9 mouse cellular contexts compared by ENCODE assay signal in the genomic region with DNA sequence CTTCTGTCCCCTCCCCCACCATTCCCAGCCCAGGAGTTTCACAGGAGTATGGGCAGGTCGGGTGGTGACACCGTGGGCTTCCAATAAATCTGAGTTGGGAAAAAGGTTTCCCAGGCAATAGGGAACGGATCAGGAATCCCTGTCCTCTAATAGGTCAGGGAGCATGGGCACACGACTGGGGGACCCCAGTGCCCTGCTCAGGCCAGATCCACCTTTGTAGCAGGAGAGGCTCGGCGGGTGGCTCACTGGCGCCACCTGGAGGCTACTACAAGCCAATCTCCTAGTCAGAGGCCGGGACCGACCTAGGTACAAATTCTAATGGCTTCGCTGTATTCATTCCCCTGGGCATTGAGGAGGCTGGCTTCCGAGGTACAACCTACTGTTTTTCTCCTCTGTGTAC. TPM values are rescaled to one million over a fixed set of nuclear protein-coding genes. Genes with fewer than 3 reads are reported as not detected.
DNase-seq lines count a peak whose midpoint lies in the region; ATAC-seq and TF ChIP-seq lines count a peak whose summit lies in the region.
"Had no signal": no experiment of that assay in that cellular context is flagged by ENCODE, and none has a peak within 500 bp of the region (broad histone marks: within the 10 kb centered on the region; RNA-seq: fewer than 3 reads in every experiment).

No protein-coding gene starts in this region.

- 2% methylated on average over 11 of the region's 11 CpGs for WGBS in embryonic facial prominence, embryonic 14.5 days
- WGBS in heart, postnatal 0 days, result 4% methylated on average over 11 of the region's 11 CpGs
- 5% methylated on average over 11 of the region's 11 CpGs for WGBS in lung, embryonic 15.5 days

- no peak for TF ChIP-seq EP300 in heart, postnatal 0 days (IDR thresholded peaks at IDR 0.05; ENCODE audit: low read depth)

- H3K9ac ChIP-seq in embryonic facial prominence, embryonic 14.5 days (ENCODE audit: low read depth, low read length), result no peak overlapping the region
- no peak overlapping the region for H3K9ac ChIP-seq in heart, postnatal 0 days (replicated peaks; ENCODE audit: low read depth, low read length)
- H3K9ac ChIP-seq in lung, embryonic 15.5 days, result no peak overlapping the region

- peak; percentile 84 for TF ChIP-seq CTCF in heart, postnatal 0 days (IDR thresholded peaks at IDR 0.05; ENCODE audit: low read depth)

- ATAC-seq in embryonic facial prominence, embryonic 14.5 days (ENCODE audit: low read depth), result no peak
- peak; percentile 79; the same call in 1 of the 2 replicates for ATAC-seq in heart, postnatal 0 days (ENCODE audit: insufficient read depth, low read depth)
- ATAC-seq in lung, embryonic 15.5 days (ENCODE audit: borderline replicate concordance, extremely low read depth, low FRiP score, low TSS enrichment), result peak; percentile 33; the same call in 1 of the 2 replicates
- peak; percentile 79 for ATAC-seq in neutrophil, adult 5-6 weeks (ENCODE audit: extremely low read depth, insufficient number of reproducible peaks, low FRiP score, poor library complexity, severe bottlenecking)

- no peaks in the 10 kb centered on the region for H3K4me1 ChIP-seq in embryonic facial prominence, embryonic 14.5 days (ENCODE audit: control insufficient read depth, insufficient read depth, low read length)
- H3K4me1 ChIP-seq in heart, postnatal 0 days (ENCODE audit: control insufficient read depth, insufficient read depth), result no peaks in the 10 kb centered on the region
- peaks cover 3% of the 10 kb centered on the region; the same call in 1 of the 2 replicates for H3K4me1 ChIP-seq in lung, embryonic 15.5 days

- no peak overlapping the region for H3K27ac ChIP-seq in embryonic facial prominence, embryonic 14.5 days (replicated peaks; ENCODE audit: low read depth, low read length)
- no peak overlapping the region; the same call in 1 of the 2 replicates for H3K27ac ChIP-seq in heart, postnatal 0 days (ENCODE audit: low read depth)
- no peak overlapping the region for H3K27ac ChIP-seq in lung, embryonic 15.5 days

- H3K4me3 ChIP-seq in embryonic facial prominence, embryonic 14.5 days (ENCODE audit: low read depth, low read length), result no peak overlapping the region
- H3K4me3 ChIP-seq in heart, postnatal 0 days (ENCODE audit: low read depth, low read length), result no peak overlapping the region
- H3K4me3 ChIP-seq in lung, embryonic 15.5 days, result no peak overlapping the region
- H3K4me3 ChIP-seq: erythroblast, embryonic 14.5 days had no signal

- peak; percentile 85 for DNase-seq in CD4-positive, CD25-positive, alpha-beta regulatory T cell, adult 2 months (ENCODE audit: low read depth, low spot score)
- peak; percentile 87 for DNase-seq in adrenal gland, postnatal 10 days
- DNase-seq in embryonic facial prominence, embryonic 14.5 days (ENCODE audit: low spot score), result peak; percentile 64
- peak; percentile 69 for DNase-seq in heart, postnatal 0 days (ENCODE audit: low spot score)
- peak; percentile 83 to 84 for DNase-seq in kidney, postnatal 25 days
- DNase-seq in thymus, postnatal 10 days (ENCODE audit: low spot score in 2 of 2), result peak; percentile 72 to 82

- H3K27me3 ChIP-seq in embryonic facial prominence, embryonic 14.5 days (replicated peaks; ENCODE audit: control insufficient read depth, insufficient read depth, low read length), result peaks cover 17% of the 10 kb centered on the region
- peaks cover 19% of the 10 kb centered on the region for H3K27me3 ChIP-seq in heart, postnatal 0 days (ENCODE audit: control insufficient read depth, insufficient read depth, low read length)
- H3K27me3 ChIP-seq in lung, embryonic 15.5 days, result peaks cover 14% of the 10 kb centered on the region

- no peaks in the 10 kb centered on the region for H3K9me3 ChIP-seq in embryonic facial prominence, embryonic 14.5 days (ENCODE audit: control insufficient read depth, low read length)
- no peaks in the 10 kb centered on the region for H3K9me3 ChIP-seq in heart, postnatal 0 days (replicated peaks; ENCODE audit: control insufficient read depth, low read length)
- no peaks in the 10 kb centered on the region for H3K9me3 ChIP-seq in lung, embryonic 15.5 days

- no peak overlapping the region for H3K4me2 ChIP-seq in embryonic facial prominence, embryonic 14.5 days (ENCODE audit: low read depth, low read length)
- no peak overlapping the region for H3K4me2 ChIP-seq in heart, postnatal 0 days (ENCODE audit: low read depth, low read length)
- no peak overlapping the region for H3K4me2 ChIP-seq in lung, embryonic 15.5 days

- H3K36me3 ChIP-seq in embryonic facial prominence, embryonic 14.5 days (ENCODE audit: control insufficient read depth, insufficient read depth, low read length), result no peaks in the 10 kb centered on the region
- no peaks in the 10 kb centered on the region for H3K36me3 ChIP-seq in heart, postnatal 0 days (replicated peaks; ENCODE audit: control insufficient read depth, insufficient read depth, low read length)
- no peaks in the 10 kb centered on the region for H3K36me3 ChIP-seq in lung, embryonic 15.5 days

RNA-seq across cellular contexts. Expression of a gene that starts 8.2 kb away (rescaled TPM):
- not detected for total RNA-seq in adrenal gland, postnatal 10 days (2021)
- 0.69 and 0.75 TPM in 2 replicates for polyA plus RNA-seq in embryonic facial prominence, embryonic 14.5 days (2014; fragmentation: Nextera tagmentation; extraction: Ambion mirVana)
- not detected in 2 replicates for total RNA-seq in heart, postnatal 0 days (2014; rRNA removed; ENCODE audit: low replicate concordance)
- not detected in 2 replicates for polyA plus RNA-seq in heart, postnatal 0 days (2015; fragmentation: Nextera tagmentation; extraction: Ambion mirVana)
- polyA plus RNA-seq in lung, embryonic 15.5 days (2015; fragmentation: Nextera tagmentation; extraction: Ambion mirVana), result 0.16 TPM in 1 of 2 replicates, not detected in the other
- 1.6 TPM in 1 of 2 replicates, not detected in the other for total RNA-seq in neutrophil, adult 5-6 weeks (2017)
- polyA plus RNA-seq: erythroblast, embryonic 14.5 days had no signal

RNA-seq across cellular contexts. Expression of a gene that starts 17.5 kb away (rescaled TPM):
- total RNA-seq in adrenal gland, postnatal 10 days (2021), result under 1 TPM in 1 of 2 experiments, not detected in 1; 0.18 TPM
- polyA plus RNA-seq in embryonic facial prominence, embryonic 14.5 days (2014; fragmentation: Nextera tagmentation; extraction: Ambion mirVana), result not detected in 2 replicates
- total RNA-seq in heart, postnatal 0 days (2014; rRNA removed; ENCODE audit: low replicate concordance), result not detected in 2 replicates
- polyA plus RNA-seq in heart, postnatal 0 days (2015; fragmentation: Nextera tagmentation; extraction: Ambion mirVana), result not detected in 2 replicates
- polyA plus RNA-seq in lung, embryonic 15.5 days (2015; fragmentation: Nextera tagmentation; extraction: Ambion mirVana), result not detected in 2 replicates
- 3.3 and 5.2 TPM in 2 replicates for total RNA-seq in neutrophil, adult 5-6 weeks (2017)
- polyA plus RNA-seq: erythroblast, embryonic 14.5 days had no signal

RNA-seq across cellular contexts. Expression of a gene that starts 21.0 kb away (rescaled TPM):
- 10 to 100 TPM; 15.4 to 16.6 TPM for total RNA-seq in adrenal gland, postnatal 10 days (2021)
- 4.3 and 4.6 TPM in 2 replicates for polyA plus RNA-seq in embryonic facial prominence, embryonic 14.5 days (2014; fragmentation: Nextera tagmentation; extraction: Ambion mirVana)
- 1.7 and 6.7 TPM in 2 replicates for total RNA-seq in heart, postnatal 0 days (2014; rRNA removed; ENCODE audit: low replicate concordance)
- 1.6 and 2.0 TPM in 2 replicates for polyA plus RNA-seq in heart, postnatal 0 days (2015; fragmentation: Nextera tagmentation; extraction: Ambion mirVana)
- 4.3 and 4.7 TPM in 2 replicates for polyA plus RNA-seq in lung, embryonic 15.5 days (2015; fragmentation: Nextera tagmentation; extraction: Ambion mirVana)
- total RNA-seq in neutrophil, adult 5-6 weeks (2017), result 59.9 and 60.2 TPM in 2 replicates

RNA-seq across cellular contexts. Expression of a gene that starts 44.2 kb away (rescaled TPM):
- not detected for total RNA-seq in adrenal gland, postnatal 10 days (2021)
- 1.2 TPM in 2 replicates for polyA plus RNA-seq in embryonic facial prominence, embryonic 14.5 days (2014; fragmentation: Nextera tagmentation; extraction: Ambion mirVana)
- total RNA-seq in heart, postnatal 0 days (2014; rRNA removed; ENCODE audit: low replicate concordance), result not detected in 2 replicates
- not detected in 2 replicates for polyA plus RNA-seq in heart, postnatal 0 days (2015; fragmentation: Nextera tagmentation; extraction: Ambion mirVana)
- not detected in 2 replicates for polyA plus RNA-seq in lung, embryonic 15.5 days (2015; fragmentation: Nextera tagmentation; extraction: Ambion mirVana)
- total RNA-seq in neutrophil, adult 5-6 weeks (2017), result 0.47 TPM in 1 of 2 replicates, not detected in the other
- polyA plus RNA-seq: erythroblast, embryonic 14.5 days had no signal

RNA-seq across cellular contexts. Expression of a gene that starts 47.0 kb away (rescaled TPM):
- total RNA-seq in adrenal gland, postnatal 10 days (2021), result 1 to 10 TPM; 1.8 to 3.2 TPM
- 4.7 TPM in 2 replicates for polyA plus RNA-seq in embryonic facial prominence, embryonic 14.5 days (2014; fragmentation: Nextera tagmentation; extraction: Ambion mirVana)
- 0.35 TPM in 1 of 2 replicates, not detected in the other for total RNA-seq in heart, postnatal 0 days (2014; rRNA removed; ENCODE audit: low replicate concordance)
- 0.36 and 0.37 TPM in 2 replicates for polyA plus RNA-seq in heart, postnatal 0 days (2015; fragmentation: Nextera tagmentation; extraction: Ambion mirVana)
- polyA plus RNA-seq in lung, embryonic 15.5 days (2015; fragmentation: Nextera tagmentation; extraction: Ambion mirVana), result 15.2 and 16.1 TPM in 2 replicates
- total RNA-seq in neutrophil, adult 5-6 weeks (2017), result 1.4 and 3.6 TPM in 2 replicates
- polyA plus RNA-seq: erythroblast, embryonic 14.5 days had no signal
